Mouse (Mus musculus) small intestine, adult 2 months (tissue): ENCODE results near the gene Trim32. TPM values are rescaled to one million over a fixed set of nuclear protein-coding genes. Genes with fewer than 3 reads are reported as not detected.

Experiments
- H3K27ac ChIP-seq: fragments of 200-500 bp; 2 replicates; pipeline ENCODE4 v1.5.1; 2012; ENCODE audit warnings: low read depth, low read length, control low read depth, inconsistent platforms; ENCODE audit not compliant: insufficient read depth
- H3K27me3 ChIP-seq: fragments of 200-500 bp; 2 replicates; pipeline ENCODE4 v1.6.1; 2012; ENCODE audit warnings: mild to moderate bottlenecking, moderate library complexity, low read length, inconsistent platforms; ENCODE audit not compliant: control insufficient read depth, insufficient read depth
- H3K36me3 ChIP-seq: fragments of 200-500 bp; 2 replicates; pipeline ENCODE4 v1.6.1; 2012; ENCODE audit warnings: mild to moderate bottlenecking, low read length, control low read depth, inconsistent platforms; ENCODE audit not compliant: control insufficient read depth, insufficient read depth
- H3K4me1 ChIP-seq: fragments of 200-500 bp; 2 replicates; pipeline ENCODE4 v1.6.1; 2012; ENCODE audit warnings: low read length, inconsistent platforms, mixed read lengths; ENCODE audit not compliant: control insufficient read depth, insufficient read depth, insufficient read length
- H3K4me3 ChIP-seq: fragments of 200-500 bp; 2 replicates; pipeline ENCODE4 v1.5.1; 2012; ENCODE audit warnings: low read depth, mild to moderate bottlenecking, control low read depth, inconsistent platforms, low read length, moderate library complexity
- CTCF ChIP-seq: fragments of 200-500 bp; IDR thresholded peaks from 2 replicates; pipeline ENCODE4 v1.5.1; 2012; ENCODE audit warnings: low read depth, mild to moderate bottlenecking, control low read depth, inconsistent platforms, low read length, moderate library complexity, mixed read lengths; ENCODE audit not compliant: insufficient replicate concordance, insufficient read length; ENCODE audit errors: extremely low read depth
- POLR2A ChIP-seq: fragments of 200-500 bp; IDR thresholded peaks from 2 replicates; pipeline ENCODE4 v1.6.1; 2012; ENCODE audit warnings: low read depth, mild to moderate bottlenecking, control low read depth, inconsistent platforms, low read length, moderate library complexity
- WGBS: fragments of 180-500 bp; shearing (Covaris S2); methylation state at CpG from one replicate; pipeline ENCODE4 v1.1.7; 2018; 5-methylcytosine and 5-hydroxymethylcytosine counted together
- polyA plus RNA-seq: library from polyadenylated mRNA; depleted of rRNA; stranded (reverse); fragments of >200 nt; gene quantifications from 2 replicates; pipeline ENCODE4 v1.2.3, GENCODE M21; 2012; rRNA removed

Gene Trim32
- 11.4 and 17.5 TPM in 2 replicates for polyA plus RNA-seq

- TF ChIP-seq POLR2A: peak; percentile 48
- no peak for TF ChIP-seq CTCF
- WGBS: 2% methylated on average over 33 of the region's 33 CpGs
- Histone ChIP-seq H3K27me3 (no peaks in the 10 kb centered on the region), H3K4me1 (peaks cover 9% of the 10 kb centered on the region; the same call in 1 of the 2 replicates), H3K36me3 (no peaks in the 10 kb centered on the region), H3K27ac (no peak within 1 kb of the TSS), H3K4me3 (peak within 1 kb of the TSS; percentile 93)
These were observed at the start of gene Trim32 for GRCm38 (mm10) chr4:65604504-65605150. TSS of gene Trim32 (plus strand) at chr4:65604986.

GRCm38 (mm10) chr4:65565493-65565892, 39.3 kb upstream of the Trim32 start:
- Histone ChIP-seq H3K27me3 (no peaks in the 10 kb centered on the region), H3K27ac (no peak overlapping the region), H3K36me3 (no peaks in the 10 kb centered on the region), H3K4me3 (no peak overlapping the region), H3K4me1 (no peaks in the 10 kb centered on the region)
- no peak for TF ChIP-seq CTCF
- TF ChIP-seq POLR2A: no peak
- 62% methylated on average over 4 of the region's 4 CpGs for WGBS

DNA sequence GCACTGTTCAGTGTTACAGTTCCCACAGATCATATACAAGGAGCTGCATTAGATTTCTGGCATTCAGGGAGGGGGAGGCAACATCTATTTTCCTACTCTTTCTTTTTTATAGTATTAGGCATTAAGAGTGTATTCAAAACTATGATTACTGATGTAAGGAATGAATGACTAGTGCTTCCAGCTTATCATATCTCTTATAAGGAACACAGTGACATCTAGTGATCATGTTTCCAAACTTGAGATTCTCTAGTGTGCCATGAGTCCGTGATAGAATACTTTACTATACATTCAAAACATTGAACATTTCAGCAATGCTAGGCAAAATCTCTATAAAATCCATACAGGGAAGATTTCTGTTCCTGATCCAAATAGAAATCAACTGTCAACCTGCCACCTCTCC, 24.5 kb upstream of the Trim32 start:
- TF ChIP-seq POLR2A (no peak), CTCF (no peak)
- 43% methylated on average over 1 of the region's 1 CpGs for WGBS
- H3K27me3 ChIP-seq: no peaks in the 10 kb centered on the region
- no peak overlapping the region for H3K4me3 ChIP-seq
- no peaks in the 10 kb centered on the region for H3K4me1 ChIP-seq
- H3K27ac ChIP-seq: no peak overlapping the region
- no peaks in the 10 kb centered on the region for H3K36me3 ChIP-seq

GRCm38 (mm10) chr4:65586947-65587346, 17.8 kb upstream of the Trim32 start:
- Histone ChIP-seq H3K4me1 (no peaks in the 10 kb centered on the region), H3K4me3 (no peak overlapping the region), H3K36me3 (no peaks in the 10 kb centered on the region), H3K27ac (no peak overlapping the region), H3K27me3 (no peaks in the 10 kb centered on the region)
- 65% methylated on average over 5 of the region's 5 CpGs for WGBS
- TF ChIP-seq POLR2A (no peak), CTCF (no peak)

- Histone ChIP-seq H3K27me3 (no peaks in the 10 kb centered on the region), H3K4me1 (no peaks in the 10 kb centered on the region), H3K36me3 (no peaks in the 10 kb centered on the region), H3K4me3 (no peak overlapping the region), H3K27ac (no peak overlapping the region)
- 0 out of 2 replicates have a peak, but pooled peaks have one; percentile 19 for TF ChIP-seq CTCF
- no peak for TF ChIP-seq POLR2A
These were observed 15.0 kb upstream of the Trim32 start for GRCm38 (mm10) chr4:65589780-65590179.

GRCm38 (mm10) chr4:65594601-65595369, 10.0 kb upstream of the Trim32 start:
- Histone ChIP-seq H3K4me1 (no peaks in the 10 kb centered on the region), H3K27ac (no peak overlapping the region), H3K36me3 (no peaks in the 10 kb centered on the region), H3K4me3 (no peak overlapping the region), H3K27me3 (no peaks in the 10 kb centered on the region)
- 63% methylated on average over 5 of the region's 5 CpGs for WGBS
- TF ChIP-seq CTCF: no peak
- TF ChIP-seq POLR2A: no peak

DNA sequence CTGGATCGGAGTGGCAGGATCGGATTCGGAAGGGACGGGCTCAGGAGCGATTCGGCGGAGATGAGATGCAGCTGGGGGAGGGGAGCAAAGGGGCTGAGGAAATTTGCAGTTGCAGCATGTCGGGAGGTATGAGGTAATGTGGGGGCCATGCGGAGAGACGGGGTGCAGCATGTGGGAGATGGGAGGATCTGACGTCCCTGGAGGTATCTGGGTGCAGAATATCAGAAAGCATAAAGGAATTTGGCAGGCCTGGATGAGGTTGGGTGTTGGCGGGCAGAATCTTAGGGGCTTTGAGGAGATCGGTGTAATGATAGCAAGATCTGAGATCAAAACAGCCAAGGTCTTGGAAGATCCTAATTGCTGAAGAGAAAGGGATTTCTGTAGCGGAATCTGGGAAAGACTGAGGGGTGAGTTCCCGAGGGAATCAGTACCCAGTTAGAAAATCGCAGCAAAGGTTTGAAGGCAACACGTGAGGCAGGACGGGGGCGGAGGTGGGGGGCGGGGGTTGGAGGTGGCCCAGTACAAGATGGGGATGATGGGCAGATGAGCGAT, 441 bp downstream of the Trim32 start:
- peaks cover 9% of the 10 kb centered on the region; the same call in 1 of the 2 replicates for H3K4me1 ChIP-seq
- H3K4me3 ChIP-seq: peak overlapping the region; percentile 93
- H3K36me3 ChIP-seq: no peaks in the 10 kb centered on the region
- 1% methylated on average over 21 of the region's 21 CpGs for WGBS
- H3K27ac ChIP-seq: no peak overlapping the region
- no peaks in the 10 kb centered on the region for H3K27me3 ChIP-seq
- no peak for TF ChIP-seq CTCF
- no peak; the same call in 1 of the 2 replicates for TF ChIP-seq POLR2A
